Mouse (Mus musculus): ENCODE results near the gene Pigu.

- no peak for TF ChIP-seq CTCF (IDR thresholded peaks at IDR 0.05 in 2 of 3, conservative IDR thresholded peaks at IDR 0.05 in 1 of 3; ENCODE audit: control insufficient read depth in 1 of 3, insufficient read depth in 1 of 3, low read depth in 2 of 3, low read length in 3 of 3, poor library complexity in 1 of 3, severe bottlenecking in 1 of 3)
- no peak for TF ChIP-seq POLR2A (IDR thresholded peaks at IDR 0.05; ENCODE audit: control insufficient read depth in 1 of 2, insufficient read depth in 1 of 2, low read depth in 1 of 2, low read length in 2 of 2, poor library complexity in 1 of 2)
- TF ChIP-seq GATA1 (IDR thresholded peaks at IDR 0.05; ENCODE audit: low read depth, low read length) = no peak
- TF ChIP-seq E2F4 (IDR thresholded peaks at IDR 0.05; ENCODE audit: borderline replicate concordance, low read depth, low read length) = no peak
- TF ChIP-seq CHD2 (IDR thresholded peaks at IDR 0.05; ENCODE audit: low read length) = no peak
- no peak for TF ChIP-seq NRF1 (IDR thresholded peaks at IDR 0.05; ENCODE audit: insufficient read depth, low read depth, low read length, poor library complexity, severe bottlenecking)
- TF ChIP-seq EP300 (IDR thresholded peaks at IDR 0.05; ENCODE audit: low read depth in 1 of 2, low read length in 2 of 2) = no peak
- TF ChIP-seq MAX (IDR thresholded peaks at IDR 0.05; ENCODE audit: low read length) = no peak
Observed at GRCm38 (mm10) chr2:155382332-155382700, 25.1 kb upstream of the Pigu start.

All from MEL (cell line).